Mouse (Mus musculus) left cerebral cortex, postnatal 10 days (tissue): ENCODE measurements around the gene Clcn3. TPM values are rescaled to one million over a fixed set of nuclear protein-coding genes. Genes with fewer than 3 reads are reported as not detected.
"Not testable (repeated sequence)": the region's sequence is repeated elsewhere in the genome, so short reads cannot be mapped to it uniquely, and the experiment has no call there.

Source experiments
- DNase-seq, 2 experiments: peaks; one replicate each; pipeline ENCODE4 v3.0.0; 2021 to 2022; ENCODE audit warnings: low spot score in 2 of 2, mixed read lengths in 1 of 2; ENCODE audit errors: extremely low spot score in 1 of 2
- intact Hi-C: fragments of 180-260 bp; cut with DNase I; formaldehyde crosslinking; loops from one replicate; pipeline ENCODE4 v1.15.1; 2025
- total RNA-seq, 2 experiments: library from RNA; stranded (reverse); gene quantifications; 2 replicates each; pipeline ENCODE4 v1.2.3; 2021

The Clcn3 gene
- 100 to 1,000 TPM; 146 to 152 TPM for total RNA-seq

- intact Hi-C loops, result loop anchor here (10.0 kb wide), 1 partner anchor 478 kb away; the partner anchor contains the start of genes Aadat and Gm10283
- DNase-seq, result peak; percentile 96 to 99
Observed at GRCm38 (mm10) chr8:60982701-60983687, at the start of gene Clcn3. Gene Clcn3 (minus strand): TSS chr8:60983300.

GRCm38 (mm10) chr8:60996468-60996867, 13.4 kb upstream of the Clcn3 start:
- DNase-seq, result no peak
- intact Hi-C loops, result no loop called here

- DNase-seq, result no peak
- intact Hi-C loops, result no loop called here
Observed at GRCm38 (mm10) chr8:60993639-60993986, 10.5 kb upstream of the Clcn3 start.

- intact Hi-C loops, result no loop called here
Observed at GRCm38 (mm10) chr8:60992910-60993638, 10.0 kb upstream of the Clcn3 start, which contains the start of gene Nek1. Gene Nek1 (plus strand): TSS chr8:60993195.

GRCm38 (mm10) chr8:60992561-60992909, 9.4 kb upstream of the Clcn3 start:
- peak; percentile 48 to 82 for DNase-seq
- intact Hi-C loops, result no loop called here

More at GRCm38 (mm10) chr8:60992910-60993638, 10.0 kb upstream of the Clcn3 start, which contains the start of gene Nek1:
- DNase-seq, result peak; percentile 96 to 99

- DNase-seq, result not testable (repeated sequence)
Observed at GRCm38 (mm10) chr8:60984260-60985010, 1.3 kb upstream of the Clcn3 start.

DNA sequence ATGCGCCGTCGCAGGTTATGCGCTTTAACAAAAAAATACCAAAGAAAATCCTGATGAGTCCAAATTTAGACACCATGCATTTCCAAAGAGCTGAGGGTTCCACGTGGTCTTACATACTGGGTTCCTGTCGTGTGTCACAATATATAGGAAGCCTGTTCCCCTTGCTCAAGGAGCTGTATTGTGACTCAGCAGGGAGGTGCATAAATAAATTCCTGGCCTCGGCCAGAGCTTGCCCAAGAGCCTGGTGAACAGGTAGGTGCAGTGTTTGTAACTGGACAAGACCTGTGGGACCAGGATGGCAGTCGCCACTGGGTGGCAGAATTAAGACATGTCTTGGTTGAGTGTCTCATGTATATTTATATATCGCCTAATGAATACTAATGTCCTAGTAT, 584 bp upstream of the Clcn3 start:
- intact Hi-C loops, result loop anchor here (10.0 kb wide), 1 partner anchor 479 kb away; the partner anchor contains the start of genes Aadat and Gm10283
- peak; percentile 50 to 59 for DNase-seq

More at GRCm38 (mm10) chr8:60984260-60985010, 1.3 kb upstream of the Clcn3 start:
- intact Hi-C loops, result loop anchor here (10.0 kb wide), 1 partner anchor 480 kb away; the partner anchor contains the start of genes Aadat and Gm10283

DNA sequence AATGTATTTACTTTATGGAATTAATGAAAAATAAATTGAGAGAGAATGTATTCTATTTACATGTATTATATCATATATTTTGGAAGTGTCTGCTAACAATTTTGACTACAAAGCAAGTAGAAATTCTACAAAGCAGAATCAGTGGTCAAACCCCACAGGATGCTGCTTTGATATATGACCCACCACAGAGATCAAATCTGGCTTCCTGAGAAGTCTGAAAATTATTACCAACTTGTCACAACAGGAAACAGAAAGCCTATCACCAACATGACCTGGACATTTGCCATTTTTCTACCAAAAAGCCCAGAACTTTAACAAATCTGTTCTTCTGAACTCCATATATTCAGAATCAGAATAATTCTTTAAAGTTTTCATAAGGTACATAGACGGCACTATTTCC, 1.7 kb downstream of the Clcn3 start:
- no peak for DNase-seq
- intact Hi-C loops, result loop anchor here (10.0 kb wide), 1 partner anchor 477 kb away; the partner anchor contains the start of genes Aadat and Gm10283

GRCm38 (mm10) chr8:60978496-60978895, 4.6 kb downstream of the Clcn3 start:
- intact Hi-C loops, result no loop called here
- DNase-seq, result no peak

DNA sequence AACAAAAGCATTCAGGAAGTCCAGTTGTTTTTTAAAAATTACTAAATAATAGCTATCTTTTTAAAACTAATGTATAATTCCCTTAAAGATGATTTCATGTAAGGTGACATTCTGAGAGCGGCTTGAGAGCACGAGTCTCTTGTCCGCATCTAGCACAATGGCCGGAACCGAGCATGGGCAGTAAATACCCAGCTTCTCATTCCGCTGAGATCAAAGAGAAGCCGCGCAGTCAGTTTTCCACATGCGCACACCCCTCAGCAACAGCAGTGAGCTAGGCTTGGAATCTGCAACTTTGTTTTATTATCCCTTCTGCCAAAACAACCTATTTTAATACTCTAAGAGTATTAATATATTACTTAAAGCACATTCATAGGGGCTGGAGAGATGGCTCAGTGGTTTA, 6.3 kb downstream of the Clcn3 start:
- DNase-seq, result peak in 1 of 2 experiments; percentile 44
- intact Hi-C loops, result no loop called here

DNA sequence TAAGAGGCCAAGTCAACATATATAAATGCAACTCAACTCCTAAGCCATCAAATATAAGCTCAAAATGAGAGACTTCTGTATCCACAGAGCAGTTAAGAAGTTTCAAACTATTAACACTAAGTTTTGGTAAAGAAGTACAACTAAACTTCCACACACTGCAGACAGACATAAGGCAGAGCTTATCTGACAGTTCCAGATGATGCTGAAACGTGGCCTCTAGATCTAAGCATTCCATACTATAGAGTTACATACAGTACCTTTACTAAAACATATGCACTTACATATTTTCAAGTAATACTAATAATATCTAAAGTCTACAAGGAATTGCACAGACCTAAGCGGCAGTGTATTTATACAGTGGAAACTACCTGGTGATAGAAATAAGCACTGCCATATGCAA, 8.3 kb downstream of the Clcn3 start:
- intact Hi-C loops, result no loop called here

DNA sequence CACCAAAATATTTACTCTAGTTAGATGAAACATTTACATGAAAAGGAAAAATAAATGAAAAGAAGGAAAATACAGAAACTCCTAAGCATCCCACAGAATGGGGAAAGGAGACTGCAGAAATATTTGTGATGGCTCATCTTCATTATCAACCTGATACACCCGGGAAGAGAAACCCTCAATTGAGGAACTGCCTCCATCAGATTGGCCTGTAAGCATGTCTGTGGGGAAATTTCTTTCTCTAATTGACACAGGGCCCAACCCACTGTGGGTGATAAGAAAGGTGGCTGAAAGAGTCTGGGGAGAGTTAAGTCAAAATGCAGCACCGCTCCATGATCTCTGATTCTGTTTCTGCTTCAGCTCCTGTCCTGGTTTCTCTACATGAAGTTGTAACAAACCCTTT, 9.7 kb downstream of the Clcn3 start:
- intact Hi-C loops, result no loop called here
- DNase-seq, result no peak

More for the DNA sequence above, 8.3 kb downstream of the Clcn3 start:
- DNase-seq, result no peak

DNA sequence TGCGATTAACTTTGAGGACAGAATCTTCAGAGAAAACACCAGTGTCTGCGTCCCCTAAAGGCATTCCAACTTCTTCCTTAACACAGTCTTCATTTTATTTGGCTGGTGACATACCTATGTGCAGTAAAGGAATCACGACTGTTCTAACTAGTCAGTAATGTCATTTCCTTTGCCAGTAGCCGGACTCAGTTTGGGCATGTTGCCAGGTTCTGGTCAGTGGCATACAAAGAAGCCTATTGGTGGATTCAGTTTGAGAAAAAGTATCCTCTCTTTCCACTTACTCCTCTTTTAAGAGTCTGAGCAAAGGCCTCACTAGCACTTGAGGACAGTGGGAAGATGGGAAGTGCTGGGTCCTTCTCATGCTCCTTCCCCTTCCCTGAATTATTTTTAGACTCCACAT, 11.3 kb downstream of the Clcn3 start:
- DNase-seq, result peak; percentile 18 to 64
- intact Hi-C loops, result no loop called here

DNA sequence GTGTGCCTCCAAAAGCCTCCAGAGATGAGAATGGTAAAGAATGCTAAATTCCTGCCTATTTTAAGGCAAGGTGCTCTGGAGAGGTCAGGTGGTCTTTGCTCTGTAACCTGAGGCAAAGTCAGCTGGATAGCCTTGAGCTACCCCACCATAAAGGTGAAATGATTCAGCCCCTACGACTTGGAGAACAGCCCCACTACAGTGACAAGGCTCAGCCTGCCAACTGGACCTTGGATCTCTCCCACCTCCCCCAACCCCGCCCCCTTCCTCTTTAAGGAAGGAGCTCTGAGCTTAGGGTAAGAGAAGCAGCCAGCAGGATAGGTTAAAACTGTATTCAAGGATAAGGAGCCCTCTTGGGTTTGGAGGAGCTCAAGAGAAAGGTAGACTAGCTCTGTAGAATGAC, 14.0 kb downstream of the Clcn3 start:
- intact Hi-C loops, result no loop called here

GRCm38 (mm10) chr8:60965741-60966140, 17.4 kb downstream of the Clcn3 start:
- DNase-seq, result no peak
- intact Hi-C loops, result no loop called here

More for the DNA sequence above, 14.0 kb downstream of the Clcn3 start:
- DNase-seq, result no peak

DNA sequence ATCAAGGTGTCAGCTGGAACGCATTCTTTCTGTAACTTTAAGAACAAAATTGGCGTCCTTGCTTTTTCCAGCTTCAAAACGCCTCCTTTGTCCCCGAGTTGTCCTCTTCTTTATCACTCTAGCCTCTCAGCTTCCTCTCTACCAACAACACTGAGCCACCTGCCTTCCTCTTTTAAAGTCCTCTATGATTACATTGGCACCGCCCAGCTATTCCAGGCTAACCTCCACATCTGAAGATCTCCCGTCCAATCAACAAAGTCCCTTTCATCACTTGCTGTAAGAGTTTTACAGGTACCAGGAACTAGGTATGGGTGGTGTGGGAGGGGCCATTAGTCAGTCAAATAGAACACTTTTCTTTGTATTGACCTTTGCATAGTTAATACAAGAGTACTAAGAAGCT, 17.8 kb downstream of the Clcn3 start:
- intact Hi-C loops, result no loop called here
- no peak for DNase-seq

DNA sequence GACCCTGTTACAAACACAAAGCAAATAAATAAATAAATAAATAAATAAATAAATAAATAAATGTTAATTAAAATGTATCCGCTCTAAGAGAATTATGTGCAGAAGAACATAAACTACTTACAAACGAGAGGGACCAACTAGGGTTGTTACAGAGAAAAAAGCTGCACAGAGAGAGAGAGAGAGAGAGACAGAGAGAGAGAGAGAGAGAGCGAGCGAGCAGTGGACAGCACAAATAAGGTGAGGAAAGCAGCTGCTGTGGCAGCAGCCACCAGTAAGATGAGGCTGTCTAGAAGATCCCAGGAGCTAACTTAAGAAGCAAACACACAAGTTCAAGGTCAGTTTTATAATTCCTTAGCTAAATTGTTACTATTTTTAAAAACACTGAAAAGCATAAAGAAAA, 18.6 kb downstream of the Clcn3 start:
- no peak for DNase-seq
- intact Hi-C loops, result no loop called here

DNA sequence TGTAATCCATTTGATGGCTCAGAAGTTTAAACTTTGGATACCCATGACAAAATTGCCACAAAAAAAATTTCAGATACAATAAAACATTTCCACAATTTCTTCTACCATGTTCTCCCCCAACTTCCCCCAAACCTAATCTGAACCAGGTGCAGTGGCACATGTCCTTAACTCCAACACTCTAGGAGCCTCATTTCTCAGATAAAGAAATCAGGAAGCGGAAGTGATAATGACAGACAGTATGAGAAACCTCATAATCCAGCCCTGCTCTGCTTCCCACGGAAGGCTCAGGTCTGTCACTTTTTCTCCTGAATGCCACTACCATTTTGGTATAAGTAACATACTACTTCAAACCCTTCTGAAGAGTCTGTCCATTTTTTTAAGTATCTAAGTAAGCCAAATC, 19.2 kb downstream of the Clcn3 start:
- no peak for DNase-seq
- intact Hi-C loops, result no loop called here

DNA sequence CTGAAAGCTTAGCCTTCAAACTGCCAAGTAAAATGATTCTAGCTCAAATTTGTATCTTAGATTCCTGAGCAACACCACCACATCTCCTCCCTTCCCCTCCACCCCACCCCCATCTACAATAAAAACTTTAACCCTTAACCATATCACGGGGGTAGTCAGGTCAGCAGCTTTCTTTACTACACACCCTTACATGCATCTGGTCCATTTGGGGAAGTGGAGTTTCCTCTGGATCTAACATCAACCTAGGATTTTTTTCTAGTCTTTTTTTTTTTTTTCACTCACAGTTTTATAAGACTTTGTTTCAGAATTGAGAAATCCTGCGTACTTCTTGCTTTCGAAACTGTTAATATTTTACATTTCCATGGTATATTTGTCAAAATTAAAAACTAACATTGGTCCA, 20.3 kb downstream of the Clcn3 start:
- intact Hi-C loops, result no loop called here
- DNase-seq, result no peak
